Mouse (Mus musculus) ES-E14 (cell line): ENCODE data around the gene Wdr11. TPM values are rescaled to one million over a fixed set of nuclear protein-coding genes. Genes with fewer than 3 reads are reported as not detected.

Source experiments
- DNase-seq: peaks from one replicate; pipeline ENCODE4 v3.0.0-alpha.2; 2013; ENCODE audit warnings: low read depth, low spot score
- H3K27ac ChIP-seq: 2 replicates; pipeline ENCODE4 v1.5.1; 2012; ENCODE audit warnings: low read depth, mild to moderate bottlenecking, low read length, moderate library complexity, mixed read lengths; ENCODE audit not compliant: poor library complexity, insufficient read depth, severe bottlenecking
- H3K36me3 ChIP-seq: 2 replicates; pipeline ENCODE4 v1.6.1; 2012; ENCODE audit warnings: mild to moderate bottlenecking, low read length, moderate library complexity, mixed read lengths; ENCODE audit not compliant: control insufficient read depth, poor library complexity, insufficient read depth, severe bottlenecking
- H3K4me1 ChIP-seq, 2 experiments: fragments of 150-350 bp in 1 of 2; sonication (generic) in 1 of 2; 2 replicates each; pipeline ENCODE4 v1.6.1; 2012; ENCODE audit warnings: low read length in 2 of 2, mild to moderate bottlenecking in 1 of 2, mixed read lengths in 1 of 2; ENCODE audit not compliant: control insufficient read depth in 2 of 2, insufficient read depth in 2 of 2, poor library complexity in 1 of 2
- H3K4me3 ChIP-seq, 2 experiments: fragments of 150-350 bp in 1 of 2; sonication (generic) in 1 of 2; 2 replicates each; pipeline ENCODE4 v1.5.1; 2012; ENCODE audit warnings: low read length in 2 of 2, low read depth in 1 of 2, mild to moderate bottlenecking in 1 of 2, mixed read lengths in 1 of 2; ENCODE audit not compliant: insufficient read depth in 1 of 2, poor library complexity in 1 of 2, severe bottlenecking in 1 of 2
- H3K9ac ChIP-seq: 2 replicates; pipeline ENCODE4 v1.6.1; 2012; ENCODE audit warnings: low read depth, mild to moderate bottlenecking, low read length, mixed read lengths; ENCODE audit not compliant: poor library complexity, insufficient read depth, severe bottlenecking
- H3K9me3 ChIP-seq: fragments of 150-350 bp; sonication (generic); 2 replicates; pipeline ENCODE4 v1.6.1; 2012; ENCODE audit warnings: low read depth, mild to moderate bottlenecking, low read length; ENCODE audit not compliant: control insufficient read depth, insufficient read depth
- CHD2 ChIP-seq: IDR thresholded peaks from 2 replicates; pipeline ENCODE4 v1.6.1; 2014; ENCODE audit warnings: mild to moderate bottlenecking, low read depth, low read length, inconsistent platforms
- HCFC1 ChIP-seq: IDR thresholded peaks from 2 replicates; pipeline ENCODE4 v1.6.1; 2012; ENCODE audit warnings: low read length, inconsistent platforms, borderline replicate concordance; ENCODE audit not compliant: insufficient read depth
- MAFK ChIP-seq: IDR thresholded peaks from 2 replicates; pipeline ENCODE4 v1.6.1; 2014; ENCODE audit warnings: mild to moderate bottlenecking, low read depth, low read length, inconsistent platforms; ENCODE audit not compliant: insufficient read depth
- ZC3H11A ChIP-seq: IDR thresholded peaks from 2 replicates; pipeline ENCODE4 v1.6.1; 2012; ENCODE audit warnings: low read depth, mild to moderate bottlenecking, inconsistent platforms, low read length, borderline replicate concordance
- ZNF384 ChIP-seq: IDR thresholded peaks from 2 replicates; pipeline ENCODE4 v1.6.1; 2012; ENCODE audit warnings: low read depth, low read length, inconsistent platforms
- in situ Hi-C, 2 experiments: fragments of 600-800 bp; cut with MboI; formaldehyde crosslinking; loops; one replicate each; pipeline ENCODE4 v1.15.1; 2025; ENCODE audit warnings: low sequenced_read_pairs in 2 of 2, inconsistent platforms in 1 of 2; ENCODE audit not compliant: unreplicated experiment in 2 of 2
- total RNA-seq: library from RNA; depleted of rRNA; stranded (reverse); fragments of 300-350 nt; gene quantifications from 2 replicates; pipeline ENCODE4 v1.2.3, GENCODE M21; 2012

Gene Wdr11
- total RNA-seq, 1 experiment, result 24.0 TPM

- in situ Hi-C loops, result loop anchor here (10.0 to 25.0 kb wide), 2 partner anchors 620 to 732 kb away; no protein-coding TSS in a partner anchor
- Histone ChIP-seq H3K4me3 (no peak overlapping the region), H3K9me3 (no peaks in the 10 kb centered on the region), H3K4me1 (no peaks in the 10 kb centered on the region), H3K36me3 (no peaks in the 10 kb centered on the region), H3K9ac (no peak overlapping the region), H3K27ac (no peak overlapping the region)
- no peak for DNase-seq
- TF ChIP-seq HCFC1 (no peak), CHD2 (no peak), MAFK (no peak), ZC3H11A (no peak), ZNF384 (no peak)
These were observed 63.3 kb downstream of the Wdr11 start for GRCm38 (mm10) chr7:129654923-129655322.

- Histone ChIP-seq H3K4me3 (no peak overlapping the region), H3K36me3 (no peaks in the 10 kb centered on the region), H3K9me3 (no peaks in the 10 kb centered on the region), H3K27ac (no peak overlapping the region), H3K4me1 (no peaks in the 10 kb centered on the region), H3K9ac (no peak overlapping the region)
- in situ Hi-C loops, result loop anchor here (10.0 to 25.0 kb wide), 2 partner anchors 619 to 732 kb away; no protein-coding TSS in a partner anchor
- TF ChIP-seq HCFC1, result no peak
- TF ChIP-seq MAFK, result no peak
- TF ChIP-seq ZC3H11A, result no peak
- no peak for TF ChIP-seq CHD2
- no peak for DNase-seq
These were observed 64.1 kb downstream of the Wdr11 start for GRCm38 (mm10) chr7:129655604-129656226.

DNA sequence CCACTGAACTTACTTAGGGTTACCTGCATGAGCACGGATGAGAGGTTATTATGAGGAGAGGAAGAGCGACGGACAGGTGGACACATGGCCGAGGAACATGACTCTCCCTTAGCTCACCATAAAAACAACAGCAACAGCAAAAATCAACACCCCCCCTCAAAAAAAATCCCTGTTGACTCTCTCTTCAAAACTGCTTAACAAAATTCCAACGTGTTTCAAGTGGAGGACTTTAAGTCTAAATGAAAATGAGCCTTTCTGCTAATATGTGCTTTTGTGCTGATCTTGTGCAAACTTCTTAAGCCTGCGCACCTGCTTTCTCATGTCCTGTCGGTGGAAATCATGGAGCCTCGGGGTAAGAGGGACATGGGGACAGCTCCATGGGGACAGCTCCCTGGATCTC lies 66.2 kb downstream of the Wdr11 start:
- H3K36me3 ChIP-seq, result no peaks in the 10 kb centered on the region
- no peak overlapping the region for H3K4me3 ChIP-seq
- H3K9me3 ChIP-seq, result no peaks in the 10 kb centered on the region
- no peak overlapping the region for H3K27ac ChIP-seq
- no peak overlapping the region for H3K9ac ChIP-seq
- in situ Hi-C loops, result loop anchor here (10.0 to 25.0 kb wide), 2 partner anchors 617 to 729 kb away; no protein-coding TSS in a partner anchor
- DNase-seq, result no peak
- H3K4me1 ChIP-seq, result no peaks in the 10 kb centered on the region
- TF ChIP-seq CHD2, result no peak

- H3K36me3 ChIP-seq, result no peaks in the 10 kb centered on the region
- no peaks in the 10 kb centered on the region for H3K4me1 ChIP-seq
- in situ Hi-C loops, result loop anchor here (10.0 to 25.0 kb wide), 2 partner anchors 615 to 728 kb away; no protein-coding TSS in a partner anchor
- no peak for DNase-seq
- no peak overlapping the region for H3K4me3 ChIP-seq
- no peaks in the 10 kb centered on the region for H3K9me3 ChIP-seq
- no peak for TF ChIP-seq ZC3H11A
- no peak for TF ChIP-seq MAFK
- no peak for TF ChIP-seq ZNF384
- no peak for TF ChIP-seq HCFC1
- no peak for TF ChIP-seq CHD2
- no peak overlapping the region for H3K9ac ChIP-seq
- no peak overlapping the region for H3K27ac ChIP-seq
These were observed 68.1 kb downstream of the Wdr11 start for GRCm38 (mm10) chr7:129659755-129660154.

- no peaks in the 10 kb centered on the region for H3K4me1 ChIP-seq
- in situ Hi-C loops, result loop anchor here (25.0 kb wide), 1 partner anchor 727 kb away; no protein-coding TSS in a partner anchor
These were observed 68.9 kb downstream of the Wdr11 start for GRCm38 (mm10) chr7:129660546-129660945.

More at GRCm38 (mm10) chr7:129660546-129660945, 68.9 kb downstream of the Wdr11 start:
- TF ChIP-seq HCFC1, result no peak
- TF ChIP-seq CHD2, result no peak
- no peak for TF ChIP-seq MAFK
- TF ChIP-seq ZC3H11A, result no peak
- TF ChIP-seq ZNF384, result no peak
- H3K9ac ChIP-seq, result no peak overlapping the region
- H3K27ac ChIP-seq, result no peak overlapping the region
- no peaks in the 10 kb centered on the region for H3K36me3 ChIP-seq
- no peaks in the 10 kb centered on the region for H3K9me3 ChIP-seq
- no peak for DNase-seq
- no peak overlapping the region for H3K4me3 ChIP-seq
